Mouse (Mus musculus) forebrain, embryonic 15.5 days (tissue): ENCODE data around the gene Apoc3. TPM values are rescaled to one million over a fixed set of nuclear protein-coding genes. Genes with fewer than 3 reads are reported as not detected.

ENCODE experiments used
- ATAC-seq: fragments of 200-750 bp; cut with Nextera tagmentation; replicated peaks from 2 replicates; pipeline ENCODE4 v1.8.0; 2017; ENCODE audit warnings: mild to moderate bottlenecking, moderate TSS enrichment, moderate library complexity
- H3K27ac ChIP-seq: fragments of 300-500 bp; sonication (generic); replicated peaks from 2 replicates; pipeline ENCODE4 v1.5.1; 2015; ENCODE audit warnings: mild to moderate bottlenecking, inconsistent platforms
- H3K27me3 ChIP-seq: fragments of 300-500 bp; sonication (generic); 2 replicates; pipeline ENCODE4 v1.6.1; 2015; ENCODE audit warnings: inconsistent platforms
- H3K36me3 ChIP-seq: fragments of 300-500 bp; sonication (generic); 2 replicates; pipeline ENCODE4 v1.6.1; 2015; ENCODE audit warnings: mild to moderate bottlenecking, inconsistent platforms
- H3K4me1 ChIP-seq: fragments of 300-500 bp; sonication (generic); 2 replicates; pipeline ENCODE4 v1.6.1; 2015; ENCODE audit warnings: inconsistent platforms
- H3K4me2 ChIP-seq: fragments of 300-500 bp; sonication (generic); replicated peaks from 2 replicates; pipeline ENCODE4 v1.6.1; 2015; ENCODE audit warnings: mild to moderate bottlenecking, inconsistent platforms
- H3K4me3 ChIP-seq: fragments of 300-500 bp; sonication (generic); 2 replicates; pipeline ENCODE4 v1.5.1; 2015; ENCODE audit warnings: mild to moderate bottlenecking, inconsistent platforms
- H3K9ac ChIP-seq: fragments of 300-500 bp; sonication (generic); replicated peaks from 2 replicates; pipeline ENCODE4 v1.6.1; 2015; ENCODE audit warnings: mild to moderate bottlenecking, inconsistent platforms
- H3K9me3 ChIP-seq: fragments of 300-500 bp; sonication (generic); 2 replicates; pipeline ENCODE4 v1.6.1; 2016; ENCODE audit warnings: inconsistent platforms
- WGBS: fragments of 180-500 bp; shearing (Covaris S2); methylation state at CpG from one replicate; pipeline ENCODE4 v1.1.7; 2015; ENCODE audit warnings: mixed read lengths; 5-methylcytosine and 5-hydroxymethylcytosine counted together
- polyA plus RNA-seq: library from polyadenylated mRNA; unstranded; fragments of >200 nt; fragmentation: Nextera tagmentation; extraction: Ambion mirVana; gene quantifications from 2 replicates; pipeline ENCODE4 v1.2.1, GENCODE M21; 2015

Gene Apoc3
- polyA plus RNA-seq, 1 experiment from 2014 or later = not detected

DNA sequence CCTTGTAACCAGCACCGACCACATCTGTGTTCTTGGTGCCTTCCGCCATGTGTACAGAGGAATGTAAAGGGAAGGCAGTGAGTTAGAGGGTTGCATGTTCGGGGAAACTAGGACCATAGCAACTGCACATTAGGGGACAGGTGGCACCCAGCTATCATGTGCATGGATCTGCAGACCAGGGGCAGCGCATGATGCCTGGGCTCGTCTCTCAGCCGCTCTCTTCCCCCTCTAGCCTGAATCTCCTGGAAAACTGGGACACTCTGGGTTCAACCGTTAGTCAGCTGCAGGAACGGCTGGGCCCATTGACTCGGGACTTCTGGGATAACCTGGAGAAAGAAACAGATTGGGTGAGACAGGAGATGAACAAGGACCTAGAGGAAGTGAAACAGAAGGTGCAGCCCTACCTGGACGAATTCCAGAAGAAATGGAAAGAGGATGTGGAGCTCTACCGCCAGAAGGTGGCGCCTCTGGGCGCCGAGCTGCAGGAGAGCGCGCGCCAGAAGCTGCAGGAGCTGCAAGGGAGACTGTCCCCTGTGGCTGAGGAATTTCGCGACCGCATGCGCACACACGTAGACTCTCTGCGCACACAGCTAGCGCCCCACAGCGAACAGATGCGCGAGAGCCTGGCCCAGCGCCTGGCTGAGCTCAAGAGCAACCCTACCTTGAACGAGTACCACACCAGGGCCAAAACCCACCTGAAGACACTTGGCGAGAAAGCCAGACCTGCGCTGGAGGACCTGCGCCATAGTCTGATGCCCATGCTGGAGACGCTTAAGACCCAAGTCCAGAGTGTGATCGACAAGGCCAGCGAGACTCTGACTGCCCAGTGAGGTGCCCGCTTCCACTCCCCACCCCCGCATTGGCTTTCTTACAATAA is 5.6 kb downstream of the Apoc3 start:
- peak; percentile 97 for ATAC-seq
- peak overlapping the region; percentile 68 for H3K4me2 ChIP-seq
- H3K27ac ChIP-seq = 0 out of 2 replicates have a peak overlapping the region, but pooled peaks have one; percentile 17
- no peaks in the 10 kb centered on the region for H3K36me3 ChIP-seq
- no peaks in the 10 kb centered on the region for H3K27me3 ChIP-seq
- no peaks in the 10 kb centered on the region for H3K9me3 ChIP-seq
- WGBS = 15% methylated on average over 37 of the region's 37 CpGs
- peak overlapping the region; percentile 43 for H3K9ac ChIP-seq
- peaks cover 7% of the 10 kb centered on the region for H3K4me1 ChIP-seq
- peak overlapping the region; percentile 43 for H3K4me3 ChIP-seq

DNA sequence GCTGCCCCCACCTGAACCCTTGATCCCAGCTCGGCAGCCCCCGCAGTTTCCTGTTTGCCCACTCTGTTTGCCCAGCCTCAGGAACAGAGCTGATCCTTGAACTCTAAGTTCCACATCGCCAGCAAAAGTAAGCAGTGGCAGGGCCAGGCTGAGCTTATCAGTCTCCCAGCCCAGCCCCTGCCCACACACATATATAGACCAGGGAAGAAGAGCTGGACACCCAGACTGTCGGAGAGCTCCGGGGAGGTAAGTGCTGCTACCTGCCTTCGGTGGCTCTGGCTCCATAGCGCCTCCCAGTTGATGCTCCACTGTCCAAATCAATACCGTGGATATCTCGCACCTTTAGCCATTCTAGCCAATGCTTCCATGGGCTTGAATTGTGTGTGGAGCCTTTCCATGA is 6.9 kb downstream of the Apoc3 start, which contains the start of gene Apoa1:
Gene Apoa1 (plus strand): TSS at position 90 of the 400 bp plus-strand sequence.
- H3K27ac ChIP-seq = no peak within 1 kb of the TSS
- H3K36me3 ChIP-seq = no peaks in the 10 kb centered on the region
- H3K9ac ChIP-seq = no peak within 1 kb of the TSS
- no peaks in the 10 kb centered on the region for H3K9me3 ChIP-seq
- no peak within 1 kb of the TSS for H3K4me3 ChIP-seq
- WGBS = 73% methylated on average over 9 of the region's 9 CpGs
- H3K4me2 ChIP-seq = no peak within 1 kb of the TSS
- ATAC-seq = no peak
- H3K4me1 ChIP-seq = peaks cover 7% of the 10 kb centered on the region
- H3K27me3 ChIP-seq = no peaks in the 10 kb centered on the region

DNA sequence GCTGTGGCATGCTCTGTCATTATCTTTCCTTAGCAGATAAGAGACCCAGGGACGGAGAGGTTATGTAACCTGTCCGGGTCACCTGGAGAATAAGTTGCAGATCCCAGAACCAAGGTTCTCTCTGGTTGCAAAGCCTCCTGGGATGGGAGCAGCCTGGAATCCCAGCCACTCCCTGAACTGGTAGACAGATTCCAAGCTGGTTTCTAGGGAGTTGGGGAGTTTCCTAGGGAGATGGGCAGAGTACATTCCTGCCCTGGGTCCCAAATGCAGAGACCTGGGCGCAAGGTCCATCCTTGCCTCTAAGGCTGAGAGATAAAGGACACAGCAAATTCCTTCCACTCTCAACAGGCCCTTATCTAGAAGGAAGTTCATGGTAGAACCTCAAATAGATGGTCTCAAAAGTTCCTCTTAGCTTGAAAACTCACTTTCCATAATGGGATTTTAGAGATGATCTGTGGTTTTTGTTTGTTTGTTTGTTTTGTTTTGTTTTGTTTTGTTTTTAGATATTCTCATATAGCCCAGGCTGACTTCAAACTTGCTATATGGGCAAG is 8.3 kb downstream of the Apoc3 start:
- H3K9ac ChIP-seq = no peak overlapping the region
- peaks cover 5% of the 10 kb centered on the region; the same call in 1 of the 2 replicates for H3K36me3 ChIP-seq
- ATAC-seq = no peak
- no peak overlapping the region for H3K27ac ChIP-seq
- no peaks in the 10 kb centered on the region for H3K27me3 ChIP-seq
- H3K9me3 ChIP-seq = no peaks in the 10 kb centered on the region
- peaks cover 7% of the 10 kb centered on the region for H3K4me1 ChIP-seq
- WGBS = 95% methylated on average over 3 of the region's 3 CpGs
- no peak overlapping the region for H3K4me2 ChIP-seq
- no peak overlapping the region for H3K4me3 ChIP-seq

DNA sequence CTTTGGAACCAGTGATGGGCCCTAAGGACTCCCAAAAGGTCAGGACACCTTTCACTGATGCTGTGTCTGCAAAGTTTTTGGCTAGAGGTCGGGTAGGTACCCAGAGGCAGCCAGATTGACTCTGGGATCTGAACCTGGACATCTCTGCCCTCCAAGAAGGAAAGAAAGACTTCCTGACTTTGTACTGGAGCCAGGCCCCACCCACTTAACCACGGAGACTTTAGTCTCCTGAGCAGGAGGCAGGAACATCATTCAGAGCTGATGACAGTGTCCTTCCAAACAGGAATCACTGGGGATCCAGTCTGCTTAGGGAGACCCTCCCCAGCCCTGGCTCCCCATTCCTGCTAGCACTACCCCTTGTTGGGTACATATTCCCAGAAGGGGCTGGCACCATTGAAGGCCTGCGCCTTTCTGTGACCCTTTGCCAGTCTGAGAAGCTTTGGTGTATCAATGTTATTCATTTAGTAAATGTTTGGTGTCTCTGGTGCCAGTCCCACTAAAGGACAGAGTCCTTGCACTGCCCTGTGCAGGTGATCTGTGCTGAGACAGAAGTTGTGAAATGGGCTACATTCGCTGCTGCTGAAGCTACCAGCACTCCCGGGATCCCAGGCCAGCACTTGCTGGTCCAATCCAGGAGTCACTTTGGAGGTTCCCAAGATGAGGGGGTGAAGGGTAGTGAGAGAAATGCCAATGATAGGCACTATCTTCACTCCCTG is 10.3 kb downstream of the Apoc3 start:
- WGBS = 74% methylated on average over 5 of the region's 5 CpGs
- ATAC-seq = no peak
- Histone ChIP-seq H3K4me2 (no peak overlapping the region), H3K4me3 (no peak overlapping the region), H3K27me3 (no peaks in the 10 kb centered on the region), H3K9me3 (no peaks in the 10 kb centered on the region), H3K27ac (no peak overlapping the region), H3K36me3 (peaks cover 16% of the 10 kb centered on the region; the same call in 1 of the 2 replicates), H3K9ac (no peak overlapping the region), H3K4me1 (peaks cover 1% of the 10 kb centered on the region)

DNA sequence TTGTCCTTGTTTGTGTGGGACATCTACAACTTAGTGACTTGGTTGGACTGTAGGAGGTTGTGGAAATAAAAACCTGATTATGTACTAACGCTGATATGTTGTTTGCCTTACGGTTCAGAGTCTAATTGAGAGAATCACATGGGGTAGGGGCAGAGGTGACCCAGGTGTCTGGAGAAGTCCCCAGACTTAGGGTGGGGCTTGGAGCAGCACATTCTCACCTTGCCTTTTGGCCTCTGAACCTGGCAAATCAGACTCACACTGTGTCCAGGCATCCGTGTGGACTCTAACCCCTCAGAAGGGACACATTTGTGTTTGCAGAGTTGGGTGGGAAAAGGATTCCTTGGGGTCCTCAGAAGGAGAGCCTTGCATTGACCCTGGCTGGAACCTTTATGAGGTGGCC is 11.3 kb downstream of the Apoc3 start:
- Histone ChIP-seq H3K9me3 (no peaks in the 10 kb centered on the region), H3K4me1 (no peaks in the 10 kb centered on the region), H3K4me3 (no peak overlapping the region), H3K27ac (no peak overlapping the region), H3K4me2 (no peak overlapping the region), H3K27me3 (no peaks in the 10 kb centered on the region), H3K9ac (no peak overlapping the region), H3K36me3 (peaks cover 16% of the 10 kb centered on the region; the same call in 1 of the 2 replicates)
- 89% methylated on average over 3 of the region's 3 CpGs for WGBS
- no peak for ATAC-seq

DNA sequence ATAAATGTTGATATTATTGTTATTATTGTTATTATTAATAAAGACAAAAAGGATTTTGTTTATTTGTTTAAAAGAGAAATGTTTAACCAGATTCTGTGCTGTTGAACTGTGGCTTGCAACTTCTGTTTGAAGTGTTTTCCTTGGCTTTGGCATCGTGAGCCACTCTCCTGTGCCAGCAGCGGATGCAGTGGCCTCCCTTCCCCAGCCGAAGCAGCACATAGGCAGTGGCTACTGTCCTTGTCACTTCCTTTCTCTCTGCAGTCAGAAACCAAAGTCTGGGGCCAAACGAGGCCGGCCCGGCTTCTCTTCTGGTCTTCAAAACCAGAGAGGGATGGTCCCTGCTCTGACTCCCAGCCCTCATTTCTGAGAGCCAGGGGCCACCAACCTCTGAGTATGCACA is 12.3 kb downstream of the Apoc3 start:
- no peaks in the 10 kb centered on the region for H3K27me3 ChIP-seq
- no peak overlapping the region for H3K4me3 ChIP-seq
- H3K4me2 ChIP-seq = no peak overlapping the region
- no peak for ATAC-seq
- WGBS = 82% methylated on average over 6 of the region's 6 CpGs
- H3K9ac ChIP-seq = no peak overlapping the region
- no peak overlapping the region for H3K27ac ChIP-seq
- H3K36me3 ChIP-seq = peaks cover 16% of the 10 kb centered on the region; the same call in 1 of the 2 replicates
- H3K9me3 ChIP-seq = no peaks in the 10 kb centered on the region
- H3K4me1 ChIP-seq = no peaks in the 10 kb centered on the region

DNA sequence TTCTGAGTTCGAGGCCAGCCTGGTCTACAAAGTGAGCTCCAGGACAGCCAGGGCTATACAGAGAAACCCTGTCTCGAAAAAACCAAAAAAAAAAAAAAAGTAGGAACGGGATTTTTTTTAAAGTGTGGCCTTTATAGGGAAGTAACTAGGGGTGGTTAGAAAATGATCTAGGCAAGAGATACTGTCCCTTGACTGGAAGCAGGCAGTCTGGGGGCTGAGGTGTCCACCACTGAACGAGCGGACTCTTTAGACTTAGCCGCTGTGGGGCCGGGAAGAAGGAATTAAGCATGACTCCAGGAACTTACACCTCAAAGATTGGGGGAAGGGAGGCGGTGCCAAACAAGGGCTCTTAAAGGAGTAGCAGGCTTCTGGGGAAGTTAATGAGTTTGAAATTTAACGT is 17.3 kb downstream of the Apoc3 start:
- H3K4me1 ChIP-seq = no peaks in the 10 kb centered on the region
- H3K27ac ChIP-seq = no peak overlapping the region
- no peak overlapping the region for H3K4me2 ChIP-seq
- no peaks in the 10 kb centered on the region for H3K9me3 ChIP-seq
- H3K27me3 ChIP-seq = no peaks in the 10 kb centered on the region
- no peak overlapping the region for H3K9ac ChIP-seq
- H3K4me3 ChIP-seq = no peak overlapping the region
- H3K36me3 ChIP-seq = peaks cover 16% of the 10 kb centered on the region; the same call in 1 of the 2 replicates
- 83% methylated on average over 9 of the region's 9 CpGs for WGBS
- no peak for ATAC-seq

DNA sequence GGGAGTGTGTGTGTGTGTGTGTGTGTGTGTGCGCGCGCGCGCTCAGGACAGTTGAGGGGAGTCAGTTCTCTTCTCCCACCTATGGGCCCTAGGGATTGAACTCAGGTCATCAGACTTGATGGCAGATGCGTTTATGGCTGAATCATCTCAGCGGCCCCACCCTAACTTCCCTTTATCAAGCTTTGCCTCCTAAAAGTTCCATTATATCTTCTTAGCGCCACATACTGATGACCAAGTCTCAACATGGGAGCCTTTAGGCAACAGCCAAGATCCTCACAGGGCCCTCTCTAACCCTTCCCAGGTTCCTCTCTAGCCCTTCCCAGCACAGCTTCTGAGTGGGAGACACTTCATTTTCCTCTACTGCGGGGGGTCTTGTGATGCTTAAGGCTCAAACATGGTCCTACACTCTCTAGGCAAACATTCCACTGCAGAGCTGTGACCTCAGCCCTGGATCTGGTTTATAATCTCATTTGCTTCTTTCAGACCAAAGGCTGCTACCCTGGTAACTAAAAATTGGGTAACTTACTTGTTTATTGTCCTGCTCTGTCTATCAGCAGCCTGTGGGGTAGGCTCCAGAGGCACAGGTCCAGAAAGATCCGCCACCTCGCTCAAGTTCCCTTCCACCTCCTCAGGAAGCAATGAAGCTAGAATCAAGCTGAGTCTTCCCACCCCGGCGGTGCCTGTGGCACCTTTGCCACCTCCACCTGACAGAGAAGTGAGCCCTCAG is 18.5 kb downstream of the Apoc3 start:
- no peaks in the 10 kb centered on the region for H3K27me3 ChIP-seq
- H3K27ac ChIP-seq = no peak overlapping the region
- peaks cover 17% of the 10 kb centered on the region; the same call in 1 of the 2 replicates for H3K36me3 ChIP-seq
- no peaks in the 10 kb centered on the region for H3K9me3 ChIP-seq
- 90% methylated on average over 13 of the region's 13 CpGs for WGBS
- no peak for ATAC-seq
- H3K9ac ChIP-seq = no peak overlapping the region
- no peaks in the 10 kb centered on the region for H3K4me1 ChIP-seq
- H3K4me2 ChIP-seq = no peak overlapping the region
- H3K4me3 ChIP-seq = no peak overlapping the region

DNA sequence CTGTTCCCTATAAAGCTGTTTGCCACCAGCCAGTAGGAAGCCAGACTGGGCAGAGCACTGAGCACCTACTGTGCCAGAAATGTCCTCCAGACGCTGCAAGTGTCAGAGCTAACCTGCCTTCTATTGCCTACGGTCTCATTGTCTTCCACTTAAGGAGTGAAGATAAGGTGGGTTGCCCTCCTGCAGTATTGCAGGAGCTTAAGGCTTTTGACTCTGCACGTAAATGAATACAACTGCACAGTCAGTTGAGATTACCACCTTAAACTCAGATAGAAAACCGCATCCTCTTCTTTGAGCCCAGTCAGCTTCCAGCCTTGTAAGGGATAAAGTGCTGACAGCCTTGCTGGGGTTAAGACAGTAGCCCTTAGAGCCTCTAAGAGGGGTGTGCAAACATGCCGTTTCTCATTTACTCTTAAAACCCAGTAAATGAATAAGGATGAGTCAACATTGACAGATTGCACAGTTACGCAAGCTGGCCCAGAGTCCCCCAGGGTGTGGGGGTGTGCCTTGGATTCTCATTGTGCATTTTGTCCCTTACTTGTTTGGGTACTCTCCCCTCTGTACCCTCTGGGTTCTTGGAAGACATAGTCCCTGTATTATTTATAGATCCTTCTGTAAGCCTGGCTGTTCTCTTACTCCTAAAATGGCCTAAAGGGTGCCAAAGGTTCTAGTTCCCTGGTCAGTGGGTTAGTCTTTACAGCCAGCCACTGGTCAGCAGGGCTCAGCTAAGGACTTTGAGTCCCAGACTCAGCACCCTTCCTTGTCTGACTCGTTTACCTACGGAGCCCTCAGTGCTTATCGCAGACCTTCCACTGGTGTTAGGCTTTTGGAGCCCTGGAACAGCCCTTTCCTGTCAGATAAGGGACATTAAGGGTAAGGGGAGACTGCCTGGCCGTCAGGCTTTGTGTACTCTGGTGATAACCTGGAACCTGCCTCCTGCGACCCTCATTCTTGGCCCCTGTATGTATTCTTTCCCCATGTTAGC is 19.8 kb downstream of the Apoc3 start:
- no peak overlapping the region for H3K9ac ChIP-seq
- no peaks in the 10 kb centered on the region for H3K4me1 ChIP-seq
- H3K27me3 ChIP-seq = no peaks in the 10 kb centered on the region
- H3K27ac ChIP-seq = no peak overlapping the region
- H3K9me3 ChIP-seq = no peaks in the 10 kb centered on the region
- H3K36me3 ChIP-seq = 0 out of 2 replicates have a peak, but pooled peaks cover 9% of the 10 kb centered on the region
- H3K4me2 ChIP-seq = no peak overlapping the region
- WGBS = 92% methylated on average over 11 of the region's 11 CpGs
- no peak for ATAC-seq
- no peak overlapping the region for H3K4me3 ChIP-seq

DNA sequence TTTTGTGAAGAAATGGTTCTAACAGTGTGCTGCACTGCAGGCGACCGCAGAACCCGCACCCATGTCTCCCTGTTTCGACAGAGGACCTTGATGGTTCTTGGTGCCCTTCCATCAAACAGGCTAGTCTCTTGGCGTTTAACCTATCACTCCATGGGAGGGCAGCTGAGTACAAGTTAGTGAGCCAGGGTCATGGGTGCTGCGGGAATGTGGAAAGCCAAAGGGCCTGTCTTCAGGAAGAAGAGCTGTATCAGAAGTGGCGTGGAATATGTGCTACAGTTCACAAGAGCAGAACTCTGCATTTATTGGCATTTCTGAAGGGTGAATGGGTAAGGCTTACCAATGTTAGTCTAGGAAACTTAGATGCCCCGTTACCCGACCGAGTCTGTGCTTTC is 20.5 kb downstream of the Apoc3 start:
- Histone ChIP-seq H3K27ac (no peak overlapping the region), H3K27me3 (no peaks in the 10 kb centered on the region), H3K4me1 (no peaks in the 10 kb centered on the region), H3K9me3 (no peaks in the 10 kb centered on the region), H3K9ac (no peak overlapping the region), H3K4me3 (no peak overlapping the region), H3K4me2 (no peak overlapping the region), H3K36me3 (0 out of 2 replicates have a peak, but pooled peaks cover 12% of the 10 kb centered on the region)
- 95% methylated on average over 10 of the region's 10 CpGs for WGBS
- ATAC-seq = no peak

DNA sequence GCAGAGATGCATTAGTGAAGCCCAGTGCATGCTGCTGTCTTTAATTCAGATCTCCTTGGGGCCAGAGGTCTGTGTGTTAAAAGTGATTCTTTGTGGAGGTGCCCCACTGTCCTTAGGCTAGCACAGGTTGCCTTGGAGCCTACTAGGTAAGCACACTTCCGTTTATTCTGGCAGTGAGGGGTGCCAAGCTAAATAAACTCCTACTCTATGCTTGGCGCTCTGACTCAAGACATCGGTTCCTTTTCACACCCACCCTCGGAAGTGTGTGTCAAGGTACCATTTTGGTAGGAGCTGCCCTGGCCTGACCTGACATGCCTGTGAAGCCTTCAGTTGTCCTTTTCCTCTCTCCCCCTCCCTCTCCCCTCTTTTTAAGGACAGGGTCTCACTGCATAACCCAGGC is 21.2 kb downstream of the Apoc3 start:
- no peak overlapping the region for H3K4me2 ChIP-seq
- H3K4me1 ChIP-seq = no peaks in the 10 kb centered on the region
- H3K4me3 ChIP-seq = no peak overlapping the region
- 94% methylated on average over 4 of the region's 4 CpGs for WGBS
- H3K36me3 ChIP-seq = 0 out of 2 replicates have a peak, but pooled peaks cover 13% of the 10 kb centered on the region
- no peak overlapping the region for H3K9ac ChIP-seq
- no peaks in the 10 kb centered on the region for H3K9me3 ChIP-seq
- H3K27ac ChIP-seq = no peak overlapping the region
- ATAC-seq = no peak
- H3K27me3 ChIP-seq = no peaks in the 10 kb centered on the region
